Mouse (Mus musculus) heart, embryonic 10.5 days (tissue): ENCODE data around the gene Vps72. TPM values are rescaled to one million over a fixed set of nuclear protein-coding genes. Genes with fewer than 3 reads are reported as not detected.
A peak's percentile ranks its signal among the peaks of the same experiment; 100 is the strongest.

Source experiments
- DNase-seq: peaks from one replicate; pipeline ENCODE4 v3.0.0-alpha.2; 2017; ENCODE audit warnings: low spot score
- H3K27ac ChIP-seq: fragments of 300-500 bp; sonication (generic); 2 replicates; pipeline ENCODE4 v1.5.1; 2016; ENCODE audit warnings: mild to moderate bottlenecking
- H3K27me3 ChIP-seq: fragments of 300-500 bp; sonication (generic); 2 replicates; pipeline ENCODE4 v1.6.1; 2016; ENCODE audit warnings: mild to moderate bottlenecking; ENCODE audit not compliant: poor library complexity, insufficient read depth, severe bottlenecking
- H3K36me3 ChIP-seq: fragments of 300-500 bp; sonication (generic); 2 replicates; pipeline ENCODE4 v1.6.1; 2016; ENCODE audit warnings: mild to moderate bottlenecking, moderate library complexity
- H3K4me1 ChIP-seq: fragments of 300-500 bp; sonication (generic); 2 replicates; pipeline ENCODE4 v1.6.1; 2016; ENCODE audit warnings: mild to moderate bottlenecking
- H3K4me3 ChIP-seq: fragments of 300-500 bp; sonication (generic); 2 replicates; pipeline ENCODE4 v1.5.1; 2016; ENCODE audit warnings: mild to moderate bottlenecking, moderate library complexity
- H3K9me3 ChIP-seq: fragments of 300-500 bp; sonication (generic); 2 replicates; pipeline ENCODE4 v1.6.1; 2016; ENCODE audit warnings: mild to moderate bottlenecking, moderate library complexity
- WGBS: fragments of 180-500 bp; shearing (Covaris S2); methylation state at CpG from one replicate; pipeline ENCODE4 v1.1.7; 2016; 5-methylcytosine and 5-hydroxymethylcytosine counted together
- polyA plus RNA-seq: library from polyadenylated mRNA; unstranded; fragments of >200 nt; fragmentation: Nextera tagmentation; extraction: Ambion mirVana; gene quantifications from 2 replicates; pipeline ENCODE4 v1.2.1, GENCODE M21; 2016

Vps72 gene
- polyA plus RNA-seq, 1 experiment from 2014 or later: 172 TPM

GRCm38 (mm10) chr3:95135433-95136052 lies 24.7 kb downstream of the Vps72 start:
- peaks cover 30% of the 10 kb centered on the region for H3K4me1 ChIP-seq
- H3K36me3 ChIP-seq: peaks cover 33% of the 10 kb centered on the region
- peak overlapping the region; percentile 52 for H3K4me3 ChIP-seq
- peak overlapping the region; percentile 36; the same call in 1 of the 2 replicates for H3K27ac ChIP-seq
- no peaks in the 10 kb centered on the region for H3K27me3 ChIP-seq
- no peak for DNase-seq
- no peaks in the 10 kb centered on the region for H3K9me3 ChIP-seq
- 86% methylated on average over 7 of the region's 7 CpGs for WGBS

- Histone ChIP-seq H3K9me3 (no peaks in the 10 kb centered on the region), H3K27ac (no peak overlapping the region), H3K4me1 (peaks cover 30% of the 10 kb centered on the region), H3K36me3 (peaks cover 30% of the 10 kb centered on the region), H3K4me3 (no peak overlapping the region), H3K27me3 (no peaks in the 10 kb centered on the region)
- DNase-seq: no peak
- 89% methylated on average over 3 of the region's 3 CpGs for WGBS
Measured at GRCm38 (mm10) chr3:95136336-95136735, 25.5 kb downstream of the Vps72 start.

- Histone ChIP-seq H3K27me3 (no peaks in the 10 kb centered on the region), H3K4me3 (peak overlapping the region; percentile 25; the same call in 1 of the 2 replicates), H3K9me3 (no peaks in the 10 kb centered on the region), H3K27ac (0 out of 2 replicates have a peak overlapping the region, but pooled peaks have one; percentile 7), H3K36me3 (peaks cover 16% of the 10 kb centered on the region), H3K4me1 (peaks cover 25% of the 10 kb centered on the region)
- DNase-seq: no peak
- whole genome bisulfite sequencing: 51% methylated on average over 25 of the region's 25 CpGs
Measured at GRCm38 (mm10) chr3:95139586-95140288, 28.9 kb downstream of the Vps72 start.

GRCm38 (mm10) chr3:95140289-95140595 lies 29.4 kb downstream of the Vps72 start:
- Histone ChIP-seq H3K27ac (0 out of 2 replicates have a peak overlapping the region, but pooled peaks have one; percentile 7), H3K4me3 (peak overlapping the region; percentile 25; the same call in 1 of the 2 replicates), H3K4me1 (peaks cover 20% of the 10 kb centered on the region), H3K9me3 (no peaks in the 10 kb centered on the region), H3K27me3 (no peaks in the 10 kb centered on the region), H3K36me3 (peaks cover 16% of the 10 kb centered on the region)
- WGBS: 40% methylated on average over 18 of the region's 18 CpGs
- DNase-seq: no peak

GRCm38 (mm10) chr3:95140795-95141194 lies 30.0 kb downstream of the Vps72 start:
- 87% methylated on average over 6 of the region's 6 CpGs for WGBS
- Histone ChIP-seq H3K27ac (no peak overlapping the region), H3K27me3 (no peaks in the 10 kb centered on the region), H3K9me3 (no peaks in the 10 kb centered on the region), H3K36me3 (peaks cover 16% of the 10 kb centered on the region), H3K4me3 (no peak overlapping the region), H3K4me1 (peaks cover 14% of the 10 kb centered on the region)
- no peak for DNase-seq

- DNase-seq: no peak
Measured at GRCm38 (mm10) chr3:95141474-95141873, 30.7 kb downstream of the Vps72 start.

GRCm38 (mm10) chr3:95141952-95142616 lies 31.3 kb downstream of the Vps72 start, which contains the start of gene Tnfaip8l2:
Gene Tnfaip8l2, minus strand, starts transcription at chr3:95142360.
- no peak for DNase-seq
- 80% methylated on average over 10 of the region's 10 CpGs for WGBS
- Histone ChIP-seq H3K36me3 (peaks cover 16% of the 10 kb centered on the region), H3K27ac (no peak within 1 kb of the TSS), H3K9me3 (no peaks in the 10 kb centered on the region), H3K4me3 (no peak within 1 kb of the TSS), H3K27me3 (no peaks in the 10 kb centered on the region), H3K4me1 (peaks cover 10% of the 10 kb centered on the region)

More at GRCm38 (mm10) chr3:95141474-95141873, 30.7 kb downstream of the Vps72 start:
- Histone ChIP-seq H3K4me3 (no peak overlapping the region), H3K27ac (no peak overlapping the region), H3K36me3 (peaks cover 16% of the 10 kb centered on the region), H3K9me3 (no peaks in the 10 kb centered on the region), H3K27me3 (no peaks in the 10 kb centered on the region), H3K4me1 (peaks cover 10% of the 10 kb centered on the region)
- 89% methylated on average over 9 of the region's 9 CpGs for WGBS

- H3K27ac ChIP-seq: no peak overlapping the region
- 10% methylated on average over 5 of the region's 5 CpGs for WGBS
Measured at GRCm38 (mm10) chr3:95142617-95143011, 31.8 kb downstream of the Vps72 start.

GRCm38 (mm10) chr3:95147924-95148323 lies 37.1 kb downstream of the Vps72 start:
- H3K4me1 ChIP-seq: no peaks in the 10 kb centered on the region
- no peaks in the 10 kb centered on the region for H3K36me3 ChIP-seq
- no peak for DNase-seq
- H3K27me3 ChIP-seq: no peaks in the 10 kb centered on the region
- H3K27ac ChIP-seq: no peak overlapping the region
- H3K9me3 ChIP-seq: no peaks in the 10 kb centered on the region
- H3K4me3 ChIP-seq: no peak overlapping the region
- 62% methylated on average over 3 of the region's 3 CpGs for WGBS

More at GRCm38 (mm10) chr3:95142617-95143011, 31.8 kb downstream of the Vps72 start:
- Histone ChIP-seq H3K27me3 (no peaks in the 10 kb centered on the region), H3K4me3 (no peak overlapping the region), H3K36me3 (peaks cover 16% of the 10 kb centered on the region), H3K9me3 (no peaks in the 10 kb centered on the region), H3K4me1 (peaks cover 10% of the 10 kb centered on the region)
- no peak for DNase-seq

- Histone ChIP-seq H3K4me3 (no peak overlapping the region), H3K36me3 (no peaks in the 10 kb centered on the region), H3K4me1 (no peaks in the 10 kb centered on the region), H3K9me3 (no peaks in the 10 kb centered on the region), H3K27ac (no peak overlapping the region), H3K27me3 (no peaks in the 10 kb centered on the region)
- 49% methylated on average over 4 of the region's 4 CpGs for WGBS
- DNase-seq: no peak
Measured at GRCm38 (mm10) chr3:95153874-95154273, 43.1 kb downstream of the Vps72 start.

- no peak for DNase-seq
- Histone ChIP-seq H3K36me3 (0 out of 2 replicates have a peak, but pooled peaks cover 4% of the 10 kb centered on the region), H3K4me3 (peak overlapping the region; percentile 87), H3K4me1 (peaks cover 42% of the 10 kb centered on the region), H3K27me3 (peaks cover 19% of the 10 kb centered on the region), H3K9me3 (no peaks in the 10 kb centered on the region), H3K27ac (peak overlapping the region; percentile 77; the same call in 1 of the 2 replicates)
- 11% methylated on average over 8 of the region's 8 CpGs for WGBS
Measured at GRCm38 (mm10) chr3:95159511-95159986, 48.7 kb downstream of the Vps72 start.

- WGBS: under 1% methylated on average over 66 of the region's 66 CpGs
- Histone ChIP-seq H3K36me3 (0 out of 2 replicates have a peak, but pooled peaks cover 5% of the 10 kb centered on the region), H3K9me3 (no peaks in the 10 kb centered on the region), H3K4me1 (peaks cover 44% of the 10 kb centered on the region), H3K27ac (peak within 1 kb of the TSS; percentile 77), H3K4me3 (peak within 1 kb of the TSS; percentile 87), H3K27me3 (peaks cover 19% of the 10 kb centered on the region)
- DNase-seq: peak; percentile 96
Measured at GRCm38 (mm10) chr3:95159987-95160963, 49.5 kb downstream of the Vps72 start, which contains the start of gene Sema6c. Gene Sema6c, plus strand, starts transcription at chr3:95160457.
